Mouse (Mus musculus) layer of hippocampus, postnatal 25 days (tissue): ENCODE measurements at regions not wholly inside any gene's neighbourhood (a gene's known extent, or its start where the extent isn't known, plus 50 kb on each side); places are given as distances from the start of the nearest gene placed in this dataset.

ENCODE experiments used
- DNase-seq, 2 experiments: peaks; one replicate each; pipeline ENCODE4 v3.0.0; 2022; ENCODE audit warnings: mixed read lengths in 2 of 2, low spot score in 1 of 2; ENCODE audit errors: extremely low spot score in 1 of 2

- DNase-seq = no peak
These were observed 193.4 kb upstream of the Man1a start for GRCm38 (mm10) chr10:54269785-54270184.

GRCm38 (mm10) chr10:54269354-54269753 is 192.9 kb upstream of the Man1a start:
- no peak for DNase-seq

DNA sequence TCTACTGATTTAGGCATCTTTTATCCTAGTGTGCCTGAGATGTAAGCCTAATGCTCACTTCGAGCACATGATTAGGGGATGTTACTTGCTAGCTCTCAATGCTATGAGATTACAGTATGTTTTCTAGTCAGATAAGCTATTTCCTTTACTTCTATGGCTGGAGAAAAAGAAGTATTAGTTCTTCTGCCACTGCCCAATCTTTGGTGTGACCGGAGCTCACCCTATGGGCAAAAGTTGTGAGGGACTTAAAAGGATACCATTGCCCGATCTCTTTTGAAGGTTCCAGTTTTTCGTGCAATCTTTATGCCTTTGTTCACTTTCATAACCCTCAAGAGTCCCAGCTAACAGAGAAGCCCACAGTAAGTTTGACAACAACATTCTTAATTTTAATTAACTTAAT is 190.2 kb upstream of the Man1a start:
- no peak for DNase-seq

- no peak for DNase-seq
These were observed 178.6 kb upstream of the Man1a start for GRCm38 (mm10) chr10:54254874-54255641.

DNA sequence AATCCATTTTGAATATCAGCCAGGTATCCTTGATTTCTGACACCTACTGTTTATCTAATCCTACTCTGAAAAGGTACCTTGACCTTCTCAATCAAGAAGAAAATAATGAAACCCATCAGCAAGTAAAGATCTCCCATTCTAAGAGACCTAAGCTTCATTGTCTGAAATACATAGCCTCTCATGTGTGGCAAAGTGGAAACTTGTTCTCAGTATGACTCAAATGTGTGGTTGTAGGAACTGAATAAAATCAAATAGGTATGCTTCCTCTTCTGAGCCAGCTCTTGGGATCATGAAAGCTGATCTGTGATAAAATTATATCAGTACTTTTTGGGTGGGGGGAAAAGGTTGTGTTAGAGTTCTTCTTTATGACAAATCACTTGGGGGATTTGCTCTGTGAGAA is 168.6 kb upstream of the Man1a start:
- DNase-seq = no peak

DNA sequence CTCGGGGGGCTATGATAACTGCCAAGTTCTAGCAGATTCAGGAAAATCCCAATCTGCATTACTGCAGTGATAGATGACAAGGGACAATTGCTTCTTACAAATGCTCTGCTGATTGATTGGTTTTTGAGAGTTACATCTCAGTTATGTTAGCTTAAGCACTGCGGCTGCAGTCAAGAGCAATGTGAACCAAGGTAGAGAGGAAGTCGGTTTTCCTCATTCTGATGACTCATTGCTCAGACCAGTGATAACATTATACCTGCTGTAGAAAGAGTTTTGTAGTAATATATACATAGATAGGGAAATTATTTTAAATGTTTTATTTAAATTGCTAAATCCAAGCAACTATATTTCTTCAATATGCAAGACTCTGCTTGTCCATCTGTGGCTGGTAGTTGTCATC is 126.0 kb upstream of the Man1a start:
- DNase-seq = no peak

GRCm38 (mm10) chr10:54201727-54202126 is 125.3 kb upstream of the Man1a start:
- DNase-seq = no peak

DNA sequence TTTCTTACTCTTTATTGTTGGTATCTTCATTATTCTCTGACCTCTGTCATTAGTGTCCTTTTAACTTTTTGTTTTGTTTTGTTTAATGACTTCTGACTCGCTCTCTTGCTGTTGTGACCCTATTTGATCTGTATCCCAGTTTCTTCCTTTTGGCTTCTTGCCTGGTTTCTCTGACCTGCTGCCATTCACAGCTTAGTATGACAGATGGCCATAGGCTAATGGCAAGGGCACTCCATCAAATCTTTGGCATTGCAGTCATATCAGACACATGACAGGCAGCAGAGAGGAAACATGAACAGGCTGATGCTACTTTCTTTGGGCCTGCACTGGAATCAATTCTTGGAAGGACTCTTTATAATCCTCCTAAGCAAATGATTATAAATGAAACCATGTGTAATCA is 106.3 kb upstream of the Man1a start:
- DNase-seq = no peak

DNA sequence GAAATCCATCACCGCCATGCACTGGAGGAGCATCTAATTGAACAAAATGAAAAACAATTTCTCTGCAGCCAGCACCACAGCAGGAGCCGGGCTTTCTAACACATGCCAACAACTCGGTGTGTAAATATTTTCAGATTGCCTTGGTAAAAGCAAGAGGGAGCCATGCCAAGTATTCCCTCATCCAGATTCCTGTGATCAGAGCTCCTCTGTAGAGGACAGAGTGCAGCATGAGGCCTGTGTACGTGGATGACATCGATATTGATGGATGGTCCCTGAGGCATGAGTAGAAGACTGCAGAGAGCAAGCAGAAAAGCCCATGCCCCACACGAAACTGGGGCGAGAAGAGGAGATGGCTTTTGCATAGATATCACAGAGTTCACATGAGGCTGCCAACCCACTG is 92.9 kb upstream of the Man1a start:
- peak; percentile 4 to 8 for DNase-seq

GRCm38 (mm10) chr10:54161091-54161742 is 84.8 kb upstream of the Man1a start:
- no peak for DNase-seq

GRCm38 (mm10) chr10:54153928-54154327 is 77.5 kb upstream of the Man1a start:
- no peak for DNase-seq

- no peak for DNase-seq
These were observed 56.2 kb upstream of the Man1a start for GRCm38 (mm10) chr10:54132634-54133033.
